Mouse (Mus musculus) left cerebral cortex, postnatal 36 days (tissue): ENCODE measurements around the gene Tsen2. TPM values are rescaled to one million over a fixed set of nuclear protein-coding genes. Genes with fewer than 3 reads are reported as not detected.

Source experiments
- DNase-seq, 2 experiments: peaks; one replicate each; pipeline ENCODE4 v3.0.0; 2021 to 2022; ENCODE audit warnings: low spot score in 2 of 2, mixed read lengths in 1 of 2
- intact Hi-C: fragments of 180-260 bp; cut with DNase I; formaldehyde crosslinking; loops from one replicate; pipeline ENCODE4 v1.15.1; 2025
- total RNA-seq, 2 experiments: library from RNA; stranded (reverse); gene quantifications; 2 replicates each; pipeline ENCODE4 v1.2.3; 2021

Gene Tsen2
- total RNA-seq, 2 experiments from 2014 or later = 20.3 to 21.8 TPM

DNA sequence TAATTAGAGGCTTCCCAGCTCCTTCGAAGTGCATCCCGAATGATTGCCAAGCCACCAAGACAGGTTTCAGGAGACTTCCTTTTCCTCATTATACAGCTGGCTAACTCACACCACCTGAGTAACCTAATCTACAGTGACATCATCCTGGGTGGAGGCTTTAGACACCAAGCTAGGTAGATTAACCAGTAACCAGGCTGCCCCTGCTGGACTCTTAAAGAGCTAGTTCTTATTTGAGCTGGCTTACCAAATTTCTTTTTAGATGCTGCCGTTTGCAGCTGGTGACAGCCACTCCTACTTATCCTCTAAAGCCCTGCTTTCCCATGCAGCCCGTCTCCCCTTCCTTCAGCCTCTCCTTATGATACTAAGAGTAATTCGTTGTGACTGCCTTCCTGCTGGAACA lies 48.0 kb downstream of the Tsen2 start, which contains the start of gene Mkrn2os:
Mkrn2os (minus strand) TSS at position 119 of the 400 bp plus-strand sequence.
- no peak for DNase-seq
- intact Hi-C loops = no loop called here

DNA sequence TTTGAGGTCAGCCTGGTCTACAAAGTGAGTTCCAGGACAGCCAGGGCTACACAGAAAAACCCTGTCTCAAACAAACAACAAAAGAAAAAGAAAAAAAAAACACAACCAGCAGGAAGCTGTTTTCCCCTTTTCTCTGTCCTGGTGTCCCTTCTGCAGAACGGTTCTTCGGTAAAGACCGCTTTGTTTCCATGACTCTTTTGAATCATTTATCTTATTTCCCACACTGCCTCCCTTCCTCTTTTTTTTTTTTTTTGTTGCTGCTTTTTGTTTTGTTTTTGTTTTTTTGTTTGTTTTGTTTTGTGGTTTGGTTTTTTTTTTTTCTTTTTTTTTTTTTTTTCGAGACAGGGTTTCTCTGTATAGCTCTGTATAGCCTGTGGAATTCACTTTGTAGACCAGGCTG lies 48.8 kb downstream of the Tsen2 start:
- intact Hi-C loops = no loop called here
- no peak for DNase-seq

DNA sequence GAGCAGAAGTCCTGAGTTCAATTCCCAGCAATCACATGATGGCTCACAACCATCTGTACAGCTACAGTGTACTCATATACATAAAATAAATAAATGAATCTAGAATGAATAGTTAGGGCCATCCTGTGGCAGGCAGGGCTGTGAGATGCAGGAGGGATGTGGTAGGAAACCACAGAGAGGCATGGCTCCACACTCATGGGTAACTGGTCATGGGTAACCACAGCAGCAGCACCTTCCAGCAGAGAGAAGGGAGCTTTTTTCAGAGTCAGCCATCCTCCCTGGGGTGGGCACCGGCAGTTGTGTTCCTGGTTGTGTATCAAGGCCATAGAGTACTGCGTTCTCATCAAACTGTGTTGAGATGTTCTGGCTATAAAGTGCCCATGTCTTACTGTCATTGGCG lies 50.0 kb downstream of the Tsen2 start:
- DNase-seq = no peak
- intact Hi-C loops = no loop called here

DNA sequence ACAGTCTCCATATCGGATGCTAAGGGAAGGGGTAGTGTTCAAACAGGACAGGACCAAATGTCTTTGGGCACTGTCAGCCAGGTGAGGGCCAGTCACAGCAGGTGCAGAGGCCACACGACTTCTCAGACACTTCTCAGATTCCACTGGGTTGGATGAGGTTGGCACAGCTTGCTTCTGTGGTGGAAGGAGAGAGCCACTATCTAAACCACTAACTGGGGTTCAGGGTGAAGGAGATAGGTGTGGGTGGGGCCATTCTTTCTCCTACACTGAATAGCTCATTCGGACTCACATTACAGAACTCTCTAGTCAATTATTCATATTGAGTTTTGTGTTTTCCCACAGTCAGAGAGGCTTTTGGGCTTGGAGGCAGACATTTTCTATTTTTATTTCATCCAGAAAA lies 51.2 kb downstream of the Tsen2 start:
- intact Hi-C loops = no loop called here
- no peak for DNase-seq

DNA sequence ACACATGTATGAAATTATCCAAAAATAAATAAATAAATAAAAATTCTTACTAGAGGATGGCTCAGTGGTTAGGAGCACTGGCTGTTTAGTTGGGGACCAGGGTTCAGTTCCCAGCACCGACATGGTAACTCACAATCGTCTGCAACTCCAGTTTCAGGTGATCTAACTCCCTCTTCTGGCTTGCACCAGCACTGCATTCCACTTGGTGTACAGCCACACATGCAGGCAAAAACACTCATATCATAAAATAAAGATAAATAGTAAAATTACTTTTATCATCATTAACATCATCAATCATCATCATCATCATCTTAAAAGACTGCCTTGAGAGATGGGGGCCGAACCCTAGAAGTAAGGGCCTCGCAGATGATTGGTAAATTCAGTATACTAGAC lies 56.9 kb downstream of the Tsen2 start:
- DNase-seq = no peak
- intact Hi-C loops = loop anchor here (5.0 kb wide), 1 partner anchor 76 kb away; the partner anchor contains the start of gene Raf1

DNA sequence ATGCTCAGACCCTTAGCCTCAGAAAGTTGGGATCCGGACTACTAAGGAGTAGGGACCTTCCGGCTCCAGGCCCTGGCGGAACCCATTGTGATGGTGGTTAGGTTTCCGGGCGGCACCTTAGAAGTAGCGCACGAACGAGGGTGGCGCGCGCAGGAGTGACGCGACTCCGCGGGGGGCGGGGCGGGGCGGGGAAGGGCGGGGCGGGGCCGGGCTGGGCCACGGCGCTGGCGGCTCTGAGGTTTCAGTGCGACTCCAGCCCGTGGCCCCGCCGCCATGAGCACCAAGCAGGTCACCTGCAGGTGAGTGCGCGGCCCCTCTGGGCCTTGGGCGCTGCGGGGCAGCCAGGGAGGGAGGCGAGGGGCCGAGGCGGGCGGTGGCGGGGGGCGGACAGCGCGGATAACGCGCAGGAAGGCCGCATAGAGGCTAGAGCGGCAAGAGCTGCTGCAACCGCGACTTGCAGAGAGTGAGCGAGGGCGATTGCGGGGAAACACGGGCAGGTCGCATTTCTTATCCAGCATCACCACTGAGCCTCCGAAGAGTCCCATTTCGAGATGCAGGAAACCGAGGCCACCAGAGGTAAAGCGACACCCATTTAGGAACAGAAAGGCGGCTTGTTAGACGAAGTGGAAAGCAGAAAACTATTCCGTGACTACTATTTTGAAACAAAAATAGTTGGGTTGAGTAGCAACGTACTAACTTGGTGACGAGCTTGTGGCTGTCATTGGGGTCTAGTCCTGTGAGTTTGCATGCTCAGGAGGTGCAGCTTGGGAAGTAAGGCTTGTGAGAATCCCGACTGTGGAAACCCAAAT lies 57.5 kb downstream of the Tsen2 start, which contains the start of gene Mkrn2:
Mkrn2 (plus strand) TSS at position 188 of the 809 bp plus-strand sequence.
- intact Hi-C loops = loop anchor here (5.0 kb wide), 1 partner anchor 75 kb away; the partner anchor contains the start of gene Raf1
- peak; percentile 82 to 84 for DNase-seq

DNA sequence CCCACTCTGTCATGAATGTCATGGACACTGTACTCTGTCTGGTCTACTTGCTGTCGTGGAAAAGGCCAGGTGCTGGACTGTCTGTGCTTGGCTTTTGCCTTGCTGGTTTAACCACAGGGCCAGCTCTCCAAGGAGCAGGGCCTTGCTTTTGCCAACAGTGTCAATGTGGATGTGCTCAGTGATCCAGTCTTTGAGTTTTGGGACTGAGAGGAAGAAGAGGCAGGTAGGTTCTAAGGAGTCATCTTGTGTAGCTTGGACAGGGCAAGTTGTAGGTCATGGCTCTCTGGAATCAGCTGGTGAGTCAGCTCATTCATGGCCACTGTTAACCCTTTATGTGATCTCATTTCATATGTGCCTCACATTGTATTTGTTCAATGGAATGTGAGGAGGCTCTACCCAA lies 62.0 kb downstream of the Tsen2 start:
- intact Hi-C loops = no loop called here

DNA sequence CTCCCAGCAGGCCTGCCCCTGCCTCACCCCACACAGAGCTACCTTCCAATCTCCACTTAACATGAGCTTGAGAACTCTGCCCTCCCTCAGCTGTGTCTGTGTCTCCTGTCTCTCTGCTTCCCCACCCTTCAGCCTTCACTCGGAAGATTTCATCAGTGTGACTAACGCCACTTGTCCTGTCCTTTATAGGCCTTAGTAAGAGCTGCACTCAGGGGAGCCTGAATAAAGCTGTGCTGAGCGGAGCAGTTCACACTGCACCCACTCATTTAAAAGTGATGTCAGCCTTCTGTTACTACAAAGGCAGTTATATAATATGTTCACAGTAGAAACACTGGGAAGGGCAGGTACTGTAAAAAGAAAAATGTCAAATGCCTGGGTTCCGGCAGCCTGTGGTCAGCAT lies 63.0 kb downstream of the Tsen2 start:
- intact Hi-C loops = no loop called here
- peak; percentile 41 to 44 for DNase-seq

More for the DNA sequence above, 62.0 kb downstream of the Tsen2 start:
- no peak for DNase-seq

DNA sequence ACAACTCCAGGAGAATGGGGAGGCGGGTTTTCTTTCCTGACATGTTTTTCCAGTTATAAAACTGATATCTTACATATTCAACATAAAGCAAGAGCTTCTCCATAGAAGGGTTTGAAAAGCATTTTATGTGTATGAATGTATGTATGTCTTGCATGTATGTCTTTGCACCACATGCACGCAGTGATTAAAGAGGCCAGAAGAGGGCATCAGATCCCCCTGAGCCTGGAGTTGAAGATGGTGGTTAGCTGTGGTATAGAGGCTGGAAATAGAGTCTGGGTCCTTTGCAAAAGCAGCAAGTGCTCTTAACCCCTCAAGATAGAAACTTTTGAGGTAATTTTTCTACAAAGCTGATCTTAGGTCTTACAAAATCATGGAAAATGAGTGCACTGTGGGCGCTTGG lies 64.7 kb downstream of the Tsen2 start:
- intact Hi-C loops = no loop called here
- DNase-seq = no peak

DNA sequence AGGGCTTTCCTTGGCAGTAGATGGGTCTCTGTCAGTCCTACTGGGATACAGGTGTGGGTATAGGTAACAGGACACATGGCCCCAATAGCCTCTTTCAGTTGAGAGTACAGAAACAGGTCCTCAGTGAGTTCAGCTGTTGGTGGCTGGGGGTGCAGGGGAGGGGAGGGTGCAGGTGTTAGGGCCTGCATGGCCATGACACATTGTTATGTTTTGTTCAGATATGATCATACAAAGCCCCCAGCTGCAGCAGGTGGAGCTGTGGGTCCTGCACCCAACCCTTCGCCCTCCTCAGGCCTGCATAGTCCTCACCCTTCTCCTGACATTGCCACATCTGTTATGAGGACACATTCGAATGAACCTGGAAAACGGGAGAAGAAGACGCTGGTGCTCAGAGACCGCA lies 65.8 kb downstream of the Tsen2 start:
- intact Hi-C loops = no loop called here
- no peak for DNase-seq

DNA sequence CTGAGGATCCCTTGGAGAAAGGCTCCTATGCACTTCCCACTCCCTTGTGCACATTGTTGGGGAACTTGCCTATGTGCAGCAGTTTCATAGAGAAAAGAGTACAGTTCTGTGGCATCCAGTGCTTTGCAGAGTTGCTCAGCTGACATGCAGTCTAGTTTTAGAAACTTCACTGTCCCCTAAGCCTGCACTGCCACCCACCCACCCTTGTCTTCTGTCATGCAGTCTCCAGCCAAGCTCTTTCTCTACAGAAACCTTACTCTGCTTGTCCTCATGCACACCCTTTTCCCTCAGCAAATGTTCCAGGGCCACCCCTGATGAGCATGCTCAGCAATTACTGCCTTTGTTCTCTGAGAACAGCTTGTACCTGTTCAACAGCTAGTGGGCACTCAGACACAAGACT lies 69.3 kb downstream of the Tsen2 start:
- intact Hi-C loops = no loop called here
- peak in 1 of 2 experiments; percentile 47 for DNase-seq

DNA sequence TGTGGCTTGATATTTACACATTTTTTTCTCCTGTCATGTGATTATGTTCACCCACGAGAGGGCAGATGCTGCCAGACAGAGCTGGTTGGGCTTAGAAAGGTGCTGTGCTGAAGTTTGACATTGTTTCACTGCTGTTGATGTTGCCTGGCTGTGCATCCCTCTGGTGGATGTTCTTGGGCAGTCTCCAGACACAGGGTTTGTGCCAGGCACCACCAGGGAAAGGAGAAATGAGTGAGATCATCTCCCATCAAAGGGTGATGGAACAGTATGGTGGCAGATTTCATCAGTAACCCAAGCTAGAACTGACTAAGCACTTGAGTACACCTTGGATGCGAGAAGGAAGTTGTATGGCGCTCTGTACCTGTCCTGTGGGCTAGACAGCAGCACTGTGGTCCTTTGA lies 71.5 kb downstream of the Tsen2 start:
- no peak for DNase-seq
- intact Hi-C loops = no loop called here

DNA sequence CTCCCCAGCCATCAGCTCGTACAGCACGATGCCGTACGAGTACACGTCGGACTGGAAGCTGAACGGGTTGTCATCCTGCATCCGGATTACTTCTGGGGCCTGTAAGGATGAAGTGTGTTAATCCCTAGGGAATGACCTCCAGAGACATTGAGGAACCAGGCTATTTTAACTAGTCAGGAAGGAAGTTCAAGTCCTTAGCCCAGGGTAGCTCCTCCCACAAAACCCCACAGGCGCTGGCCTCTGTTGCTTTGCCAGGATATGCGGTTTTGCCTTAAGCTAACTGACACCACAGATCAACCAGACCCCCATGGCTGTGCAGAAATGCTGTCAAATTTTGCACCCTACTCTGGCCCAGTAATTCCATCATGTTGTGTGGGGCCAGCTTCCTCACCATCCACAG lies 75.4 kb downstream of the Tsen2 start:
- intact Hi-C loops = no loop called here
- DNase-seq = no peak

DNA sequence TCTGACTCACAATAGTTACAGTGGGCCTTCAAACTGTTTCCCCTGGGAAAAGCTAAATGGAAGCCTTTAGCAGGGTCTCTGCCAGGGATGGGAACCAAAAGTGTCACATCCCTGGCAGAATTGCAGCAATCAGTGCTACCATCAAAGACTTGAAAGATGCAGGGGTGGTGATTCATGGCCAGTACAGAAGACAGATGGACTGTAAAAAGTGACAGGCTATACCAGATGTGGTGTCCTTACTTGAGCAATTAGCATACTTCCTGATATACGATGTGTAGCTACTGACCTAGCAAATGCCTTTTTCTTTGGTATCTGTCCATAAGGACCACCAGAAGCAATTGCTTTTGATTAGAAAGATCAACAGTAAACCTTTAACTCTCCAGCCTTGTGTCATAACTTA lies 76.5 kb downstream of the Tsen2 start:
- intact Hi-C loops = no loop called here
- DNase-seq = no peak

DNA sequence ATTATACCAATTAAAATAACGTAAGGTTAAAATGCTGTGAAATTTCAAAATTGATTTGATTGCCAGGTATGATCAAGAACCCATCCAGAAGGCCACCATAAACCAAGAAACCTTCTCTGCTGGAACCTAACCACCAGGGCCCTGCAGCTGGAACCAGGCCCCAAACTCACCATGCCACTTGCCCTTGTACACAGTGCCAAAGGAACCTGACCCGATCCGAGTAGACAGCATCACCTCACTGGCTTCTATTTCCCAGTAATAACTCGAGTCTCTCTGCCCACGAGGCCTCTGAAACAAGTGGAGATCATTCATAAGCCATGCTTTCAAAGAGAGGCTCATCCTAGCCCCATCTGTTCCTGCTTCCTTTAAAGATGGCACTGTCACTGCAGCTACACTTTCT lies 81.7 kb downstream of the Tsen2 start:
- intact Hi-C loops = no loop called here

More for the DNA sequence above, 81.7 kb downstream of the Tsen2 start:
- DNase-seq = no peak

Other genes starting within 250 kb of the Tsen2 start
- 1 to 10 TPM; 6.6 to 8.7 TPM for gene Pparg, start 183.7 kb upstream of the Tsen2 start, total RNA-seq
- gene Mkrn2os, start 47.9 kb downstream of the Tsen2 start, total RNA-seq = not detected
- gene Mkrn2, start 57.2 kb downstream of the Tsen2 start, total RNA-seq = 10 to 100 TPM; 34.4 to 34.6 TPM
- 10 to 100 TPM; 90.3 to 90.7 TPM for gene Raf1, start 132.0 kb downstream of the Tsen2 start, total RNA-seq
- 1 to 10 TPM; 1.4 to 2.1 TPM for gene Tmem40, start 217.7 kb downstream of the Tsen2 start, total RNA-seq
- 1 to 10 TPM; 2.0 to 2.3 TPM for gene Cand2, start 229.9 kb downstream of the Tsen2 start, total RNA-seq